Mouse (Mus musculus) 3134 (cell line): Measurements from ENCODE around the gene Cilp.

Experiments
- DNase-seq: peaks from one replicate; pipeline ENCODE4 v3.0.0-alpha.2; 2011; ENCODE audit warnings: low spot score; ENCODE audit not compliant: insufficient read length; ENCODE audit errors: extremely low read depth

Gene Cilp

DNA sequence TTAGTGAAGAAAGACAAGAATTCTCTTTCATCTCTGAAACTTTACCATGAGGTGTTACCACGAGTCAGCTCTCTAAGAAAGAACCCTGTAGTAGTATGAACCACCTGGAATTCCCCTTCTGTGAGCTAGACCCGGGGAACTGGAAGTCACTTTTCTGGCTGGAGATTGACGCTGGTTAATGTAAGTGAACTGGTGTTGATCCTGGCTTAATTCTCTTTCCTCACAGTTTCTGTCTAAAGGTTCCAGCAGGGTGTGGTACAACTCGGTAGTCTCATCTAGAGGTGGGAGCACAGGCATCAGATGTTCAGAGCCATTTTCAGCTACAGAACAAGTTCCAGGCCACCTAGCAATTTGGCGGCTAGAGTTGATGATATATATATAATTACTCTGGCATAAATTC is 28.1 kb downstream of the Cilp start:
- DNase-seq: no peak

GRCm38 (mm10) chr9:65293580-65293972 is 28.6 kb downstream of the Cilp start:
- no peak for DNase-seq

- DNase-seq: peak; percentile 97
Measured at GRCm38 (mm10) chr9:65293973-65294715, 29.2 kb downstream of the Cilp start, which contains the start of gene Clpx. Clpx (plus strand) TSS chr9:65294260.

DNA sequence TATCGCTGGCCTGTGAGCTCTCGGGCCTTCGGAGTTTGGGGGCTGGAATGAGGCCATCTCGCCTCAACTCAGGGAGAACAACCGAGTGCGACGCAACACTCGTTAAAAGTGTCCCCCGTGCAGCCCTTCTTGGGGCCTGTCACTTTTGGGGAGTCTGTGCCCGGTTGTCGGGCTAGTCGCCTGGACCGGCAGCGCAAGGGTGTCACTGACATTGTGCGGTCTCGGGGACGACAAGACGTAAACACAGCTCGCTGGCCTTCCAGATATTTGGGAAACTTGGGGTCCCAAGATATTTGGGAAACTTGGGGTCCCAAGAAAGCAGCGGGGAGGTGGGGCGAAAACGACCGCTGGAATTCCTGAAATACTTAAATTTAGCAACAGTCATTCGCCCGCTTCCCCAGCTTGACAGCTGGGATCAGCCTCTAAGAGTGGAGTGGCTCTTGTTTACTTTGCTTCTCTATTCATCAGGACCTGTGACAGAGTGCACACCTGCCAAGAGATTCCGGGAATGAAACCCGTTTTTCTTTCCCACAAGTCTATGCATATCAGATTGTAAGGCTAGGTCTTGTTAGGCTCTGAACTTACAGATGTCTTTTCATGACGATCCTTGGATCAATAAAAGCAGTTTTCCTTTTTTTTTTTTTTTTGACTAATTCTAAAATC is 29.9 kb downstream of the Cilp start:
- DNase-seq: no peak

DNA sequence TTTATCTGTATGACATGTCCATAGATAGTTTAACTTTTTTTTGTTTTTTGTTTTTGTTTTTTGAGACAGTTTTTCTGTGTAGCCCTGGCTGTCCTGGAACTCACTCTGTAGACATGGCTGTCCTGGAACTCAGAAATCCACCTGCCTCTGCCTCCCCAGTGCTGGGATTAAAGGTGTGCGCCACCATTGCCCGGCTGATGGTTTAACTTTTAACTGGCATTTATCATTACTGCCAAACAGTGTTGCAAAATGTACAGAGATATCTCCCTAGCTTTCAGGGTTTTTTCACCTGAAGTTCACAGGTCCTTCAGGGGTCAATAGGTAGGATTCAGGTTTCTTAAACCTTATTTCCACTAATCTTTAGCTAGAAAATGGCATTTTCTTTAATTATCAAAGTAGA is 32.1 kb downstream of the Cilp start:
- no peak for DNase-seq

DNA sequence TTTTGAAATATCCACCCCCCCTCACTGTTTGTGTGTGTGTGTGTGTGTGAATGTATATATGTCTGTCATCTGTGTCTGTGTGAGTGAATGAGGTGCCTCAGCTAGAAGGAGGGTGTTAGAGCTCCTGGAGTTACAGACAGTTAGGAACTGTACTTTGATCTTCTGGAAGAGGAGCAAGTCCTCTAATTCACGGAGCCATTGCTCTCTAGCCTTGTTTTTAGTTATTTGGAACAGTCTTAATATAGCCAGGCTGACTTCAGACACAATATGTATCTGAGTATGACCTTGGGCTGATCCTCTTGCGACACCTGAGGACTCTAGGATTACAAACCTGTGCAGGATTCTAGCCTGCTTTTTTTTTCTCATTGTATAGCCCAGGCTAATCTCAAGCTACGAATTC is 33.8 kb downstream of the Cilp start:
- DNase-seq: no peak

- no peak for DNase-seq
Measured at GRCm38 (mm10) chr9:65299650-65300049, 34.7 kb downstream of the Cilp start.

GRCm38 (mm10) chr9:65302327-65302983 is 37.5 kb downstream of the Cilp start:
- DNase-seq: no peak

DNA sequence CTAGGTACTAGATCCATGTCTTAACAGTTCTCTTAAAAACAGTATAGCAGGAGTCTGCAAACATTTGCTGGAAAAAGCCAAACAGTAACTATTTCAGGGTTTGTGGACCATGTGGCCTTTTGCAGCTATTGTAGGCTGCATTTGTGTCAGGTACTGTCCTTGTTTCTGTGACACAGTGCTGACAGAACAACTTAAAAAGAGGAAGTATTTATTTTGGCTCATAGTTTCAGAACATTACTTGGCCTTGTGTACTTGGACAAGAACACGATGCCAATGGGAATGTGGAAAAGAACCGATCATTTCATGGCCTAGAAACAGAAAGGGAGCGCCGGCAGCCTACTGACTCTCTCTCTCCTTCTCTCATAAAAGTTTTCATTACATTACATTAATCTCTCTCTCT is 38.6 kb downstream of the Cilp start:
- DNase-seq: no peak

GRCm38 (mm10) chr9:65304300-65304699 is 39.3 kb downstream of the Cilp start:
- DNase-seq: no peak

DNA sequence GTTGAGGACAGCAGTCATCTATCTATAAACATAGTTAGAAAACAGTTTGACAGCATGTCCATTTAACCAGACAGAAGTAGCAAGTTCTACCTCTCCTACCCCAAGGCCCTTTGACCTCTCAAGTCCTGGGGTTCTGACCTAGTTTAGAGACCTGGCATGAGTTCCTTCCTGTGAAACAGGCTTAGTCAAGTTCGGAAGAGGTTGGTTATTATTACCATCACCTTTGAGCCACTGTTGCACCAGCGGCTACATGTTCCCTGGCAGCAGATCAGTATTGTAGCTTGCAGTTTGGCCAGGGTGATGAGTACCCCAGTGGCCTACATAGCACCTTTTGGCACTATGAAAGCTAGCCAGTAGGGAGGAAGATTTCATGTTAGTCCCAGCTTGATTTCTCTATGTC is 41.7 kb downstream of the Cilp start:
- no peak for DNase-seq

DNA sequence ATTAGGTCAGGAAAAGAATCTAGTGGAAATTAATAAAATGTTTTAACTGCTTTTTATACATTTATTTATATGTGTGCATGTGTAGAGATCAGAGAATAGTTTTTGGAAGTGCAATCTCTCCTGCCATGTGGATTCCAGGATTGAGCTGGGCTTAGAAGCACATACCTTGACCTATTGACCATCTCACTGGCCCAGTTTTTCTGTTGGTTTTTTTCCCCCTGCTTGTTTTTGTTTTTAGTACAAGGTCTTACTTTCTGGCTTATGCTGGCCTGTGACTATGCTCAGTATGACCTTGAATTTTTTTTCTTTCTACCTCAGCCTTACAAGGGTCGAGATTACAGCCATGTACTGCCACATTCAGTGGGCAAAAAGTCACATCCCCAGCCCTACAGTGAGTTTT is 43.0 kb downstream of the Cilp start:
- DNase-seq: no peak

GRCm38 (mm10) chr9:65312669-65313357 is 47.8 kb downstream of the Cilp start:
- no peak for DNase-seq

GRCm38 (mm10) chr9:65313846-65314245 is 48.9 kb downstream of the Cilp start:
- DNase-seq: no peak

DNA sequence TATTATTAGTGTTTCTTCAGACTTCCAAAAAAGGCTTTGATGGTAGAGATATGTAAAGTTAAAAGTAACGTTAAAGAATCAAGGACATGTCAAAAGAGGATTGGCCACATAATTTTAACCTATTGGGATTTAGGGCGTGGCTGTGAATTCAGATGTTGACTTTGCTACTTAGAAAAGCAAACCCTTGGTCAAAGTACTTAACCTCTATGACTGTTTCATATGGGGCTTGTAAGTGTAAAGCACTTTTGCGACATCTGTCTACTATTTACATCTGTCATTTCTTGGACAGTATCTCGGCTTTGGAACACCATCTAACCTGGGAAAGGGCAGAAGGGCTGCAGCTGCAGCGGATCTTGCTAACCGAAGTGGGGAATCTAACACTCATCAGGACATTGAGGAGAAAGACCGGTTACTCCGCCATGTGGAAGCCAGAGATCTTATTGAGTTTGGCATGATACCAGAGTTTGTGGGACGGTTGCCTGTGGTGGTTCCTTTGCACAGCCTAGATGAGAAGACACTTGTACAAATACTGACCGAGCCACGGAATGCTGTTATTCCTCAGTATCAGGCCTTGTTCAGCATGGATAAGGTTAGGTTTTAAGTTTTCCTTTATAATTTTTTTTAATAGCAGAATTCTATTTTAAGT is 57.4 kb downstream of the Cilp start:
- no peak for DNase-seq

DNA sequence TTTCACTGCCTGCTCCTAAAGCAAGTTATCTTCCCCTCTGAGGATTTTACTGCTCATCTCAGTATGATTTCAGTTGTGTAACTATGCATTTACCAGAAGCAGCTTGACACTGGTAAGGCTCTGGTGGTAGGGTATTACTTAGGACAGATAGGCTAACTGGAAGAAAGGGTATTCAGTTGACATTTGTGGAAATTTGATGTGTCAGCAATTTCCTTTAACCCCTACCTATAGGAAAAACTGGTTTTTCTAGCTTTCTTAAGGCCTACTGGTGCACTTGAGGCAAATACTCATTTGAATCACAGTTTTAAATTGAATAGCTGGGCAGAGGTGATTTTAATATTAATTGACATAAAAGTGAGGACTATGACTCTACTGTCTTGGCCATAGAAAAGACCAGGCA is 61.0 kb downstream of the Cilp start:
- DNase-seq: no peak

DNA sequence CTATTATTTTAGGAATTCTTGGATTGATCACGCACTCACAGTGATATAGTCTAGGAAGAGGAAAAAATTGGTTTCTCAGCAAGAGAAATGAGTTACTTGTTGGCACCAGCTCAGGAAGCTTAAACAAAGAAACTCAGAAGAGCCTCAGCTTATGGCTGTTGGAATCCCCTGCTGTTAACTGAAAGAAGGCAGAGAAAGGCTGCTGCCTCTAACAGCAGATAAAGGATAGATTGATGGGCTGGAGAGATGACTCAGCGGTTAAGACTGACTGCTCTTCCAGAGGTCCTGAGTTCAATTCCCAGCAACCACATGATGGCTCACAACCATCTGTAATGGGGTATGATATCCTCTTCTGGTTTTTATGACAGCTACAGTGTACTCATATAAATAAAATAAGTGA is 62.4 kb downstream of the Cilp start:
- no peak for DNase-seq
